Mouse (Mus musculus): ENCODE measurements around the gene Mgat3. TPM values are rescaled to one million over a fixed set of nuclear protein-coding genes. Genes with fewer than 3 reads are reported as not detected.

Gene Mgat3
- total RNA-seq, 2 experiments from 2014 or later, result 109 to 115 TPM

DNA sequence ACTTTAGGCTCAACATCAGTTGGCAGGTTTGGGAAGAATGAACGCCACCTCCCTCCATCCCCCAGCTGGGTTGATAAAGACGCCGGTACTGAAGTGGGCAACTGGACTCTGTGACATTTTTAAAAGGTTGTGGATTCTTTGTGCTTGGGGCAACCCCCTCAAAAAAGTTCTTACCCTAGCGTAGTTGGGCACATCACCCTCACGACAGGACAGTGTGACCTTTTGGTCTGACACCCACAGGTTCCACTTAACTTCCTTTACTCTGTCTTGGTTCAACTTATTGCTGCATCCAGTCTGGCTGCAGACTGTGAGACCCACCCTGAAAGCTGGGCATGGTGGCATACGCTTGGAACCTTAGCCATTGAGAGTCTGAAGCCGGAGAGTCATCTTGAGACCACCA, 50.2 kb downstream of the Mgat3 start:
- Histone ChIP-seq H3K4me3 (no peak overlapping the region), H3K27ac (no peak overlapping the region)
- DNase-seq (ENCODE audit: low spot score in 2 of 2), result no peak
- TF ChIP-seq CTCF (conservative IDR thresholded peaks at IDR 0.05), result no peak

DNA sequence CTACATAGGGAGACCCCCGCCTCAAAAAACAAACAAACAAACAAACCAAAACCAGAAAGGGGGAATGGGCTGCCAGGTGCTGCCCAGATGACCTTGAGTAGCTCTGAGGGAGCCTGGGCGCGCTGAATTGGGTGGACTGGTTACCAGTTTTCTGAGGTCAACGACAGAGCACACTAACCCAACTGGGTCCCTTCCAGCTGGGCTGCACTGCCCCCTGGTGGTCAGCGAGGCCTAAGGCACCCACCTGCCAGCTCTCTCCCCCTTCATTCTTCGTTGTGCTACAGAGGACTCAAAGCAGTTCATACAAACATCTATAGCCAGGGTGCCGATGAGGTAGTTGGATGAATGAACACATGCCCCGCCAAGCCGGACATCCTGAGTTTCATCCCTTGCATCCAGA, 51.7 kb downstream of the Mgat3 start:
- H3K4me3 ChIP-seq, result no peak overlapping the region
- peak; percentile 37 to 76 for DNase-seq (ENCODE audit: low spot score in 2 of 2)
- peak; percentile 82 for TF ChIP-seq CTCF (conservative IDR thresholded peaks at IDR 0.05)
- no peak overlapping the region for H3K27ac ChIP-seq

DNA sequence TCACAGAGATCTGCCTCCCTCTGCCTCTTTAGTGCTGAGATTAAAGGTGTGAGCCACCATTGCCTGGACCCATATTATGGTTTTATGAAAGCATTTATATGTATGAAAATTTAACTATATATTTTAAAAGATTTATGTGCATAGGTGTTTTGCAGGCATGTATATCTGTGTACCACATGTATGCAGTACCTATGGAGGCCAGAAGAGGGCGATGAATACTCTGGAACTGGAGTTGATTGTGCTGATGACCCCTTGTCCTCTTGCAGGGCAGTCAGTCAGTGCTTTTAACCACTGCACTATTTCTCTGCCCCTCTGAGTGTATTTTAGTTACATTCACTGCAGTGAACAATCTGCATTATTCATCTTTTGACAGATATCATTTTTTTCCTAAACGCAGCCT, 52.3 kb downstream of the Mgat3 start:
- DNase-seq (ENCODE audit: low spot score in 2 of 2), result peak in 1 of 2 experiments; percentile 41
- TF ChIP-seq CTCF (conservative IDR thresholded peaks at IDR 0.05), result peak; percentile 69
- Histone ChIP-seq H3K4me3 (no peak overlapping the region), H3K27ac (no peak overlapping the region)

DNA sequence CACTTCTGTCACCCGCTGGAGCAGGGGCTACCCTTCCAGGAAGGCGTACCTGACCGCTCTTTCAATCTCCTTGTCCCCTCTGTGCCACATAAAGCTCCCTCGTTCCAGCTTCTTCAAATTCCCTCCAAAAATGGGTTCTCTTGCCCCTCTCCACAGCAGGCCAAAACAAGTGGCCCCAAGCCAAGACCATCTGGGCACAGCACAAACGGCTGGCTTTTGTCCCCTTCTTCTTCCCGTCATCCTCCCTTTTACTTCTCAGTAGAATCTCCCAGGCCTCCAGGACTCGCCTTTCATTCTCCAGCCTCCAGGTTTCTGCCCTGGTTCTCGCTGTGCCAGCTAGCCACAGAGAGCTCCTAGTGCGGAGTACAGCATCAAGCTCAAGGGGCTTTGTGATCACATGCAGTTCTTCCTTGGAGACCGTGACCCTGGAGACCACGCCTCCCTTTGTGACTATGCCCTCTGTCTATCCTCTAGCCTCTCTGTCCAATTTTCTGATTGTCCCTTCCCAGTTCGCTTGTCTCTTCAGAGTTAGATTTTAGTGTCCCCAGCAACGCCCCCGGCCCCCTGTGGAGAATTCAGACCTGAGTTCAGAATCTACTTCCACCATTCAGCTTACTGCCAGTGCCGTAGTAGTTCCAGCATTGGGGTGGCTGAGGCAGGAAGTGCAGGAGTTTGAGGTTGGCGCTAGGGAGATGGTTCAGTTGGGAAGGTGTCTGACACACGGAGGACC, 54.7 kb downstream of the Mgat3 start:
- no peak for DNase-seq (ENCODE audit: low spot score in 2 of 2)
- TF ChIP-seq CTCF (conservative IDR thresholded peaks at IDR 0.05), result no peak
- Histone ChIP-seq H3K27ac (no peak overlapping the region), H3K4me3 (no peak overlapping the region)

DNA sequence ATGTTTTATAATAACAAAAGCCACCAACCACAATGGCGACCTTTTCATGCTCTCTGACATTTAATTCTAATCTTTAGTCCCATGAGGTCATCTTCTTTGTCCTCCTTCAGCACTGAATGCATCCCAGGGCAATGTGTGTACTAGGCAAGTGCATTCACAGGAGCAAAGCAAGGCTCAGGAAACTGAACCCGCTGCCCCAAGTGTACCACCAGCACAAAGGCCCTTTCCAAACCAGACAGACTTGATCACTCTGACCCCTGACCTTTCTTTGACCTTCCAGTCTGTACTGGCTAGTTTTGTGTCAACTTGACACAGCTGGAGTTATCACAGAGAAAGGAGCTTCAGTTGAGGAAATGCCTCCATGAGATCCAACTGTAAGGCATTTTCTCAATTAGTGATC, 58.8 kb downstream of the Mgat3 start:
- Histone ChIP-seq H3K27ac (no peak overlapping the region), H3K4me3 (no peak overlapping the region)
- no peak for TF ChIP-seq CTCF (conservative IDR thresholded peaks at IDR 0.05)
- no peak for DNase-seq (ENCODE audit: low spot score in 2 of 2)

DNA sequence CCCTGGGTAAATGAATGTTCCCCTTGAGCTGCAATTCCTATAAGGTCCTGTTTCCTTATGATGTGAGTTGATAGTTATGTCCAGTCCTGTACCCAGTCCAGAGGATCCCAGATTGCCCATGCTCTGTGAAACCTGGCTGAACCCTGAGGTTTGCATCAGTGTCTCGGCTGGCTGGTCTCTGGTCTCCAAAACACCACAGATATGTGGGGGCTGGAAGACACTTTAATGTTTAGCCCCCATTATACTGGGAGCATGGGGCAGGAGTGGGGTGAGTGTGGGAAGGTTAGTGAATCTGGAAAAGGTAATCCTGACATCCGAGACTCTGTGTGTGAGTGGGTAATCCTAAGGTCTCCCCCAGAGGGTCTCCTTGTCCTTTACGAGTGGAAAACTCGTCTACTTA, 59.5 kb downstream of the Mgat3 start:
- DNase-seq (ENCODE audit: low spot score in 2 of 2), result no peak
- Histone ChIP-seq H3K4me3 (peak overlapping the region; percentile 87), H3K27ac (peak overlapping the region; percentile 96)
- TF ChIP-seq CTCF (conservative IDR thresholded peaks at IDR 0.05), result no peak

DNA sequence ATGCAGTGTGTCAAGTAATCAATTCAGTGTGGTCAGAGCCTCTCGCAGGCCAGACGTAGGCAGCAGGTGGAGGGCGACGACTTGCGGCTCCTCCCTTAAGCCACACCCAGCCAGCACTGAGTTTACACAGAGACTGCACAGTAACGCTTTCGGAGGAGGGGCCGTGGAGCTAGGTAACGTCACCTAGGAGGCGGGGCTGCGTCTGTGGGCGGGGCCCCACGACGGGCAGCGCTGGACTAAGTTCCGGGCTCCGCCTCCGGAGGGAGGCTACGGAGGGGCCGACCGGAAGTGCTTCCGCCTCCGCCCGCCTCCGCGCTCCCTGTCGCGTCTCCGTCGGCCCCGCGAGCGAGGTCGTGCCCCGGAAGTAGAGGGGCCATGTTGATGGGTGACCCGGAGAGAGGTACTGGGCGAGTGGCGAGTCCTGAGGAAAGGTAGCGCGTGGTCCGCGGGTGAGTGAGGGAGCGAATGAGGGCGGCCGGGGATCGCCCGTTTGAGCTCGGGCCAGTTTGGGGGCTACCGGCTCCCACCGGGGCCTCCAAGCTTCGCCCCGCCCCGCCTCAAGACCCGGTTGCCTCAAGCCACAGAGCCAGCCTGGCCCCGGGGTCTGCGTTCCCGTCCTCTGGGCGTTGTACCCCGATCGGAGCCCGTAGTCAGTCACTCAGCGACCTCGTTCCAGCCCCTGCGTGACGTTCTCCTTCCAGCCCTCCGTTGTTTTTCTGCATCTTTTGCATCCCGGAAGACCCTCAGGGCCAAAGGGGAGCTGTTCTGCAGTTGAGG, 60.4 kb downstream of the Mgat3 start, which contains the start of gene Mief1:
TSS of gene Mief1 (plus strand) at position 286 of the 777 bp plus-strand sequence.
- DNase-seq (ENCODE audit: low spot score in 2 of 2), result peak; percentile 98
- Histone ChIP-seq H3K4me3 (peak within 1 kb of the TSS; percentile 87), H3K27ac (peak within 1 kb of the TSS; percentile 96)
- peak; percentile 46; the same call in 1 of the 2 replicates for TF ChIP-seq CTCF (conservative IDR thresholded peaks at IDR 0.05)

DNA sequence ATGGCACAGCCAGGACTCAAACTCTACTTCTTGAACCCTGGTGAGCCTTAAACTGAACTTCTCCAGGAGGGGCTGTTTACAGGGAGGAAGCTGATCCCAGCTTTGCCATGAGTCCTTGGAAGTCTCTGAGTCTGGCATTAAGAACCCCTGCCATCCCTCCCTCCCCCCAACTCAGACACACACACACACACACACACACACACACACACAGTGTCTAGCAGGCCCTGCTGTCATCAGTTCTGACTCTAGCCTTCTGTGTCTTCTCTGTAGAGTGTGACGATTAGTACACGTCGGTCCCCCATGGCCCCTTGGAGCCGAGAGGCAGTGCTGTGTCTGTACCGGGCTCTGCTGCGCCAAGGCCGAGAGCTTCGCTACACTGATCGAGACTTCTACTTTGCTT, 62.0 kb downstream of the Mgat3 start, which contains the start of gene AC140267.1:
TSS of gene AC140267.1 (plus strand) at position 301 of the 400 bp plus-strand sequence.
- Histone ChIP-seq H3K27ac (no peak within 1 kb of the TSS), H3K4me3 (peak within 1 kb of the TSS; percentile 87)
- DNase-seq (ENCODE audit: low spot score in 2 of 2), result no peak
- no peak for TF ChIP-seq CTCF (conservative IDR thresholded peaks at IDR 0.05)

DNA sequence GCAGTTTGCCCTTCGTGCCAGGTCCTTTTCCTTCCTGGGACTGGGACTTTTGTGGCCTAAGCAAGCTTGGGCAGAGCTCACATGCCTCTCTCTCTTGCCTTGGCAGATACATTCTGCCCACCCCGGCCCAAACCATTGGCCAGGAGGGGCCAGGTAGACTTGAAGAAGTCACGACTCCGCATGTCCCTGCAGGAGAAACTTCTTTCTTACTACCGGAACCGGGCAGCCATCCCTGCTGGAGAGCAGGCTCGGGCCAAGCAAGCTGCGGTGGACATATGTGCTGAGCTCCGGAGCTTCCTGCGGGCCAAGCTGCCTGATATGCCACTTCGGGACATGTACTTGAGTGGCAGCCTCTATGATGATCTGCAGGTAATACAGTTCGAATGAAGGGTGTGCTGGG, 74.6 kb downstream of the Mgat3 start:
- DNase-seq (ENCODE audit: low spot score in 2 of 2), result no peak
- Histone ChIP-seq H3K27ac (no peak overlapping the region), H3K4me3 (no peak overlapping the region)
- no peak for TF ChIP-seq CTCF (conservative IDR thresholded peaks at IDR 0.05)

DNA sequence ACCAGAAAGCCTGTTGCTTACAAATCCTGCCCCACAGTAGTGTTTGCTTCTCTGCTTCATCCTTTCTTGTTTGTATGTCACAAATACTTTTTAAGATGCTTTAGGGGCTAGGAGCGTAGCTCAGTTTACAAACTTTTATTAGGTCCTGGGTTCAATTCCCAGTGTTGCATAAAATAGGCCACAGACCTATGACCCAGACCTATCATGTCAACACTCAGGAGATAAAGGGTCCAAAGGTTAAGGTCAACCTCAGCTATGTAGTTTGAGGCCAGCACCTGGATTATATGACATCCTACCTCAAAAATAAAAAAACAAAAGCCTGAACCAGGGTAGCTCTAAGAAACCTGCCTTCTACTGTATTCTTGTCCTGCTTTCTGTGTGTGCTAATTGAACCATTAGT, 75.1 kb downstream of the Mgat3 start:
- no peak for TF ChIP-seq CTCF (conservative IDR thresholded peaks at IDR 0.05)
- DNase-seq (ENCODE audit: low spot score in 2 of 2), result no peak
- H3K27ac ChIP-seq, result no peak overlapping the region
- no peak overlapping the region for H3K4me3 ChIP-seq

DNA sequence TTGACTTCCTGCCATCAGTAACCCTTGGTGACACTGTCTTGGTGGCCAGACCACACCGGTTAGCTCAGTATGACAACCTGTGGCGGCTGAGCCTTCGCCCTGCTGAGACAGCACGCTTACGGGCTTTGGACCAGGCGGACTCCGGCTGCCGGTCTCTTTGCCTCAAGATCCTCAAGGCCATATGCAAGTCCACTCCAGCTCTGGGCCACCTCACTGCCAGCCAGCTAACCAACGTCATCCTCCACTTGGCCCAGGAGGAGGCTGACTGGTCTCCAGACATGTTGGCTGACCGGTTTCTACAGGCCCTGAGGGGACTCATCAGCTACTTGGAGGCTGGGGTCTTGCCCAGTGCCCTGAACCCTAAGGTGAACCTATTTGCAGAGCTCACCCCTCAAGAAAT, 76.2 kb downstream of the Mgat3 start:
- no peak for DNase-seq (ENCODE audit: low spot score in 2 of 2)
- no peak for TF ChIP-seq CTCF (conservative IDR thresholded peaks at IDR 0.05)
- Histone ChIP-seq H3K4me3 (no peak overlapping the region), H3K27ac (no peak overlapping the region)

DNA sequence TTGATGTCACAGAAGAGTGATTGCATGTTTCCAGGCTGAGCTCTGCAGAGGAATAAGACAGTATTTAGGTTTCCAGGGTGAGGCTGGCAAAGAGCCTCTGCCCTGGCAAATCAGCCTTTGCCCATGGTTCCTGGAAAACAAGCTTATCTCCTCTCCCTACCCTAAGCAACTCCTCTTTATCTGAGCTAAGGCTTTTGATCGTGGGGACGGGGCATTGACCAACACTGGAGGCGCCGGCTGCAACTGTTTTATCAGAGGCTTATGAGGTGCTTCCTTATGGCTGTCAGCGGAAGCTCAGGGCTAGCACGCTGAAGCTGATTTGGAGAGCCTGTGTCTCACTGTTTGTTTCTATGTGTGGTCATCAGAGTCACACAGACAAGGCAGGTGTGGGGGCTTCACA, 77.1 kb downstream of the Mgat3 start:
- Histone ChIP-seq H3K27ac (peak overlapping the region; percentile 55; the same call in 1 of the 2 replicates), H3K4me3 (no peak overlapping the region)
- no peak for TF ChIP-seq CTCF (conservative IDR thresholded peaks at IDR 0.05)
- no peak for DNase-seq (ENCODE audit: low spot score in 2 of 2)

DNA sequence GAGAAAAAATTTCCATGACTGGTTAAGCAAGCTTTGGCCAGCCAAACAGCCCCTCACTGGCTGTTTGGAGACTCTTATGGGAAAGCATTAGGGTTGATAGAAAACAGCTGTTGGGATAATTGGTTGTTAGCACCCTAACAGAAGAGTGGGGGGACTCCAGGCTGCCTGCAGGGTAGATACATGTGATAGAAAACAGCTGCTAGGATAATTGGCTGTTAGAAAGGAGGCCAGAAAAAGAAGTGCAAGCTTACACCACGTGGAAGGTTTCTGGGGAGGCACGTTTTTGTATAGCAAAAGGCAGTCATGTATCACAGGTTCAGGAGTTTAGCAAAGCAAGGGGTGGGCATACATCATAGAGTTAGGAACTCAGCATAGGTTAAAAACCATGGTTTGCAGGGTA, 80.0 kb downstream of the Mgat3 start:
- no peak for DNase-seq (ENCODE audit: low spot score in 2 of 2)
- TF ChIP-seq CTCF (conservative IDR thresholded peaks at IDR 0.05), result no peak
- peak overlapping the region; percentile 100; the same call in 1 of the 2 replicates for H3K27ac ChIP-seq
- no peak overlapping the region for H3K4me3 ChIP-seq
